Mouse (Mus musculus) liver, embryonic 16.5 days (tissue): Measurements from ENCODE around the gene Glis1. TPM values are rescaled to one million over a fixed set of nuclear protein-coding genes. Genes with fewer than 3 reads are reported as not detected.

Experiments
- ATAC-seq: fragments of 200-750 bp; cut with Nextera tagmentation; 2 replicates; pipeline ENCODE4 v1.8.0; 2017; ENCODE audit warnings: low read depth, mild to moderate bottlenecking, moderate number of reproducible peaks, moderate library complexity
- H3K27ac ChIP-seq: fragments of 300-500 bp; sonication (generic); 2 replicates; pipeline ENCODE4 v1.5.1; 2014; ENCODE audit warnings: mild to moderate bottlenecking, low read length
- H3K27me3 ChIP-seq: fragments of 300-500 bp; sonication (generic); 2 replicates; pipeline ENCODE4 v1.6.1; 2014; ENCODE audit warnings: low read depth, low read length, mixed read lengths; ENCODE audit not compliant: control insufficient read depth, insufficient read depth
- H3K36me3 ChIP-seq: fragments of 300-500 bp; sonication (generic); 2 replicates; pipeline ENCODE4 v1.6.1; 2014; ENCODE audit warnings: mild to moderate bottlenecking; ENCODE audit not compliant: control insufficient read depth, insufficient read depth
- H3K4me1 ChIP-seq: fragments of 300-500 bp; sonication (generic); 2 replicates; pipeline ENCODE4 v1.6.1; 2014; ENCODE audit warnings: low read depth, low read length, mixed read lengths; ENCODE audit not compliant: control insufficient read depth
- H3K4me2 ChIP-seq: fragments of 300-500 bp; sonication (generic); 2 replicates; pipeline ENCODE4 v1.6.1; 2014; ENCODE audit warnings: low read depth, low read length, mixed read lengths
- H3K4me3 ChIP-seq: fragments of 300-500 bp; sonication (generic); 2 replicates; pipeline ENCODE4 v1.5.1; 2014; ENCODE audit warnings: low read depth, mild to moderate bottlenecking, low read length
- H3K9ac ChIP-seq: fragments of 300-500 bp; sonication (generic); 2 replicates; pipeline ENCODE4 v1.6.1; 2014; ENCODE audit warnings: low read depth, low read length
- H3K9me3 ChIP-seq: fragments of 300-500 bp; sonication (generic); replicated peaks from 2 replicates; pipeline ENCODE4 v1.6.1; 2016; ENCODE audit warnings: low read length; ENCODE audit not compliant: control insufficient read depth
- WGBS: fragments of 180-500 bp; shearing (Covaris S2); extraction: QIAGEN DNeasy Blood & Tissue Kit; methylation state at CpG from one replicate; pipeline ENCODE4 v1.1.7; 2014; ENCODE audit not compliant: insufficient replicate concordance; 5-methylcytosine and 5-hydroxymethylcytosine counted together
- polyA plus RNA-seq: library from polyadenylated mRNA; unstranded; fragments of >200 nt; fragmentation: Nextera tagmentation; extraction: Ambion mirVana; gene quantifications from 2 replicates; pipeline ENCODE4 v1.2.1, GENCODE M21; 2015

Glis1 gene
- polyA plus RNA-seq, 1 experiment from 2014 or later = 0.55 TPM

- Histone ChIP-seq H3K4me1 (peaks cover 3% of the 10 kb centered on the region), H3K9ac (no peak overlapping the region), H3K36me3 (no peaks in the 10 kb centered on the region), H3K4me2 (no peak overlapping the region), H3K9me3 (no peaks in the 10 kb centered on the region), H3K4me3 (no peak overlapping the region), H3K27ac (no peak overlapping the region), H3K27me3 (peaks cover 3% of the 10 kb centered on the region; the same call in 1 of the 2 replicates)
- no peak for ATAC-seq
- WGBS = 77% methylated on average over 12 of the region's 12 CpGs
Measured at GRCm38 (mm10) chr4:107425616-107426015, 8.8 kb upstream of the Glis1 start.

GRCm38 (mm10) chr4:107426631-107427030 is 7.8 kb upstream of the Glis1 start:
- H3K4me1 ChIP-seq = no peaks in the 10 kb centered on the region; the same call in 1 of the 2 replicates

GRCm38 (mm10) chr4:107432717-107433116 is 1.7 kb upstream of the Glis1 start:
- Histone ChIP-seq H3K4me1 (peaks cover 3% of the 10 kb centered on the region; the same call in 1 of the 2 replicates), H3K36me3 (no peaks in the 10 kb centered on the region), H3K9ac (no peak overlapping the region), H3K9me3 (no peaks in the 10 kb centered on the region), H3K27ac (no peak overlapping the region), H3K4me3 (no peak overlapping the region), H3K4me2 (no peak overlapping the region), H3K27me3 (peaks cover 52% of the 10 kb centered on the region)
- WGBS = 79% methylated on average over 5 of the region's 5 CpGs
- ATAC-seq = no peak

More at GRCm38 (mm10) chr4:107426631-107427030, 7.8 kb upstream of the Glis1 start:
- no peak for ATAC-seq
- Histone ChIP-seq H3K27ac (no peak overlapping the region), H3K4me2 (no peak overlapping the region), H3K4me3 (no peak overlapping the region), H3K9ac (no peak overlapping the region), H3K36me3 (no peaks in the 10 kb centered on the region), H3K27me3 (no peaks in the 10 kb centered on the region; the same call in 1 of the 2 replicates), H3K9me3 (no peaks in the 10 kb centered on the region)
- 67% methylated on average over 9 of the region's 9 CpGs for WGBS

- no peak overlapping the region for H3K9ac ChIP-seq
- WGBS = 7% methylated on average over 15 of the region's 15 CpGs
Measured at GRCm38 (mm10) chr4:107433998-107434355, 414 bp upstream of the Glis1 start.

GRCm38 (mm10) chr4:107435238-107435946 is 1.0 kb downstream of the Glis1 start:
- peaks cover 64% of the 10 kb centered on the region for H3K27me3 ChIP-seq
- no peak overlapping the region for H3K27ac ChIP-seq
- no peak overlapping the region for H3K9ac ChIP-seq
- H3K4me3 ChIP-seq = peak overlapping the region; percentile 60
- 4% methylated on average over 47 of the region's 47 CpGs for WGBS
- ATAC-seq = no peak
- peak overlapping the region; percentile 76 for H3K4me2 ChIP-seq
- H3K4me1 ChIP-seq = peaks cover 3% of the 10 kb centered on the region; the same call in 1 of the 2 replicates
- no peaks in the 10 kb centered on the region for H3K36me3 ChIP-seq
- H3K9me3 ChIP-seq = no peaks in the 10 kb centered on the region

More at GRCm38 (mm10) chr4:107433998-107434355, 414 bp upstream of the Glis1 start:
- Histone ChIP-seq H3K4me2 (peak overlapping the region; percentile 76), H3K27me3 (peaks cover 60% of the 10 kb centered on the region), H3K4me1 (peaks cover 3% of the 10 kb centered on the region; the same call in 1 of the 2 replicates), H3K4me3 (peak overlapping the region; percentile 60), H3K9me3 (no peaks in the 10 kb centered on the region), H3K36me3 (no peaks in the 10 kb centered on the region), H3K27ac (no peak overlapping the region)
- no peak for ATAC-seq

- H3K36me3 ChIP-seq = no peaks in the 10 kb centered on the region
- ATAC-seq = no peak
- 67% methylated on average over 7 of the region's 7 CpGs for WGBS
- peaks cover 71% of the 10 kb centered on the region for H3K27me3 ChIP-seq
- H3K4me1 ChIP-seq = peaks cover 3% of the 10 kb centered on the region; the same call in 1 of the 2 replicates
- H3K9me3 ChIP-seq = no peaks in the 10 kb centered on the region
- no peak overlapping the region for H3K4me3 ChIP-seq
- no peak overlapping the region for H3K4me2 ChIP-seq
- no peak overlapping the region for H3K27ac ChIP-seq
- no peak overlapping the region for H3K9ac ChIP-seq
Measured at GRCm38 (mm10) chr4:107436476-107436875, 2.1 kb downstream of the Glis1 start.

GRCm38 (mm10) chr4:107438741-107439140 is 4.3 kb downstream of the Glis1 start:
- Histone ChIP-seq H3K27ac (no peak overlapping the region), H3K4me2 (no peak overlapping the region), H3K4me3 (no peak overlapping the region), H3K9me3 (no peaks in the 10 kb centered on the region), H3K36me3 (no peaks in the 10 kb centered on the region), H3K9ac (no peak overlapping the region), H3K27me3 (peaks cover 57% of the 10 kb centered on the region), H3K4me1 (peaks cover 3% of the 10 kb centered on the region; the same call in 1 of the 2 replicates)
- WGBS = 76% methylated on average over 8 of the region's 8 CpGs
- ATAC-seq = no peak

- H3K9ac ChIP-seq = no peak overlapping the region
- no peaks in the 10 kb centered on the region for H3K36me3 ChIP-seq
- H3K9me3 ChIP-seq = no peaks in the 10 kb centered on the region
- peak overlapping the region; percentile 10 for H3K4me3 ChIP-seq
- no peak for ATAC-seq
- H3K27me3 ChIP-seq = peaks cover 41% of the 10 kb centered on the region
- H3K4me1 ChIP-seq = no peaks in the 10 kb centered on the region; the same call in 1 of the 2 replicates
- H3K4me2 ChIP-seq = peak overlapping the region; percentile 34
- no peak overlapping the region for H3K27ac ChIP-seq
- WGBS = 14% methylated on average over 13 of the region's 13 CpGs
Measured at GRCm38 (mm10) chr4:107440306-107440705, 5.9 kb downstream of the Glis1 start.

- Histone ChIP-seq H3K4me1 (no peaks in the 10 kb centered on the region; the same call in 1 of the 2 replicates), H3K4me2 (no peak overlapping the region), H3K27ac (no peak overlapping the region), H3K36me3 (no peaks in the 10 kb centered on the region), H3K9me3 (no peaks in the 10 kb centered on the region), H3K4me3 (no peak overlapping the region), H3K9ac (no peak overlapping the region), H3K27me3 (peaks cover 22% of the 10 kb centered on the region)
- no peak for ATAC-seq
- 67% methylated on average over 11 of the region's 11 CpGs for WGBS
Measured at GRCm38 (mm10) chr4:107442288-107442687, 7.9 kb downstream of the Glis1 start.
